Mouse (Mus musculus) left cerebral cortex, postnatal 10 days (tissue): ENCODE measurements at regions not wholly inside any gene's neighbourhood (a gene's known extent, or its start where the extent isn't known, plus 50 kb on each side); places are given as distances from the start of the nearest gene placed in this dataset.
A peak's percentile ranks its signal among the peaks of the same experiment; 100 is the strongest.

Experiments used
- DNase-seq, 2 experiments: peaks; one replicate each; pipeline ENCODE4 v3.0.0; 2021 to 2022; ENCODE audit warnings: low spot score in 2 of 2, mixed read lengths in 1 of 2; ENCODE audit errors: extremely low spot score in 1 of 2
- intact Hi-C: fragments of 180-260 bp; cut with DNase I; formaldehyde crosslinking; loops from one replicate; pipeline ENCODE4 v1.15.1; 2025

GRCm38 (mm10) chr16:87783561-87784304 lies 85.0 kb downstream of the Bach1 start:
- peak in 1 of 2 experiments; percentile 46 for DNase-seq
- intact Hi-C loops = no loop called here

- peak in 1 of 2 experiments; percentile 48 for DNase-seq
- intact Hi-C loops = no loop called here
Observed at GRCm38 (mm10) chr16:87784405-87784994, 85.8 kb downstream of the Bach1 start.

- intact Hi-C loops = no loop called here
- DNase-seq = no peak
Observed at GRCm38 (mm10) chr16:87789539-87789938, 90.8 kb downstream of the Bach1 start.

- DNase-seq = no peak
- intact Hi-C loops = no loop called here
Observed at GRCm38 (mm10) chr16:87789957-87790356, 91.2 kb downstream of the Bach1 start.

- peak; percentile 17 to 66 for DNase-seq
- intact Hi-C loops = no loop called here
Observed at GRCm38 (mm10) chr16:87796514-87797248, 97.9 kb downstream of the Bach1 start.

- intact Hi-C loops = no loop called here
- DNase-seq = no peak
Observed at GRCm38 (mm10) chr16:87802317-87802716, 103.6 kb downstream of the Bach1 start.

- intact Hi-C loops = no loop called here
- no peak for DNase-seq
Observed at GRCm38 (mm10) chr16:87817590-87817989, 118.8 kb downstream of the Bach1 start.

GRCm38 (mm10) chr16:87834296-87834695 lies 135.6 kb downstream of the Bach1 start:
- no peak for DNase-seq
- intact Hi-C loops = no loop called here

GRCm38 (mm10) chr16:87840949-87841546 lies 142.3 kb downstream of the Bach1 start:
- intact Hi-C loops = loop anchor here (2.0 to 10.0 kb wide), 2 partner anchors 364 to 1924 kb away; no protein-coding TSS in a partner anchor
- DNase-seq = peak; percentile 77 to 81
